Mouse (Mus musculus): ENCODE data around the gene Gm15448. TPM values are rescaled to one million over a fixed set of nuclear protein-coding genes. Genes with fewer than 3 reads are reported as not detected.
"Not testable (repeated sequence)": the region's sequence is repeated elsewhere in the genome, so short reads cannot be mapped to it uniquely, and the experiment has no call there.

The Gm15448 gene
- polyA plus RNA-seq, 2 experiments = 0.06 to 0.23 TPM

DNA sequence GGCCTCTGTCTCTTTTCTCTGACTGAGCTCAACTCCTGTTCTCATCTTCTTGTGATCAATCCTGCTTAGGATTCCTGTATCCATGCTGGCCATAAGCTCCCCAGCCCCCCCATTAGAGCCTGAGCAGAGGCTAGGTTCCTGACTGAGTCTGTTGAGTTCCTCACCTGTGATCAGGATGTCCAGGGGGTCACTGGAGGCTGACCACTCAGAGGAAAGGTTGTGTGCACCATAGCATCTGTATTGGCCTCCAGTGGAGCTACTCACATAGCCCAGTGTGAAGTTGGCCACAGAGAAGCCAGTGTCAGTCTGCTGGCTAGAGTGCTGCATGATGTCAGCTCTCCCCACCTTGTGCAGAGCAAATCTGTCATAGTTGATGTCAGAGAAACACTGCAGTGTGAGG is 29.2 kb downstream of the Gm15448 start:
- DNase-seq (ENCODE audit: low read depth in 3 of 3, low spot score in 3 of 3); ATAC-seq (ENCODE audit: insufficient read depth): not testable (repeated sequence)

More for the DNA sequence above, 29.2 kb downstream of the Gm15448 start:
- H3K4me3 ChIP-seq (ENCODE audit: insufficient read depth in 1 of 2, low read depth in 2 of 2, low read length in 2 of 2); H3K4me2 ChIP-seq (ENCODE audit: low read depth); H3K27ac ChIP-seq; H3K4me1 ChIP-seq (replicated peaks; ENCODE audit: control insufficient read depth in 2 of 2, insufficient read depth in 2 of 2, low read length in 1 of 2); H3K36me3 ChIP-seq (replicated peaks; ENCODE audit: control insufficient read depth, insufficient read depth, low read depth); H3K27me3 ChIP-seq (ENCODE audit: control insufficient read depth, insufficient read depth, low read length); H3K9ac ChIP-seq (replicated peaks); H3K9me3 ChIP-seq (ENCODE audit: control insufficient read depth, low read length): not testable (repeated sequence)

Other genes with a start within 250 kb of the Gm15448 start
- 0.03 and 0.06 TPM in 2 replicates for gene Oscar, start 209.5 kb downstream of the Gm15448 start, polyA plus RNA-seq (2012; rRNA removed)
- not detected in 2 replicates for gene Oscar, start 209.5 kb downstream of the Gm15448 start, polyA plus RNA-seq (2014; fragmentation: Nextera tagmentation; extraction: Ambion mirVana)
- 106 and 107 TPM in 2 replicates for gene Ndufa3, start 208.3 kb downstream of the Gm15448 start, polyA plus RNA-seq (2012; rRNA removed)
- gene Ndufa3, start 208.3 kb downstream of the Gm15448 start, polyA plus RNA-seq (2014; fragmentation: Nextera tagmentation; extraction: Ambion mirVana) = 351 and 354 TPM in 2 replicates
- gene Tfpt, start 195.8 kb downstream of the Gm15448 start, polyA plus RNA-seq (2012; rRNA removed) = 6.4 and 10.7 TPM in 2 replicates
- 7.7 and 8.0 TPM in 2 replicates for gene Tfpt, start 195.8 kb downstream of the Gm15448 start, polyA plus RNA-seq (2014; fragmentation: Nextera tagmentation; extraction: Ambion mirVana)
- gene Prpf31, start 195.7 kb downstream of the Gm15448 start, polyA plus RNA-seq (2012; rRNA removed) = 19.9 and 28.4 TPM in 2 replicates
- gene Prpf31, start 195.7 kb downstream of the Gm15448 start, polyA plus RNA-seq (2014; fragmentation: Nextera tagmentation; extraction: Ambion mirVana) = 46.4 and 48.3 TPM in 2 replicates
- gene Cnot3, start 180.4 kb downstream of the Gm15448 start, polyA plus RNA-seq (2012; rRNA removed) = 27.0 and 30.2 TPM in 2 replicates
- 20.2 and 20.8 TPM in 2 replicates for gene Cnot3, start 180.4 kb downstream of the Gm15448 start, polyA plus RNA-seq (2014; fragmentation: Nextera tagmentation; extraction: Ambion mirVana)
- 1.7 and 3.3 TPM in 2 replicates for gene Leng1, start 159.8 kb downstream of the Gm15448 start, polyA plus RNA-seq (2012; rRNA removed)
- 4.0 and 4.3 TPM in 2 replicates for gene Leng1, start 159.8 kb downstream of the Gm15448 start, polyA plus RNA-seq (2014; fragmentation: Nextera tagmentation; extraction: Ambion mirVana)
- gene Tmc4, start 148.1 kb downstream of the Gm15448 start, polyA plus RNA-seq (2012; rRNA removed) = 5.5 and 7.6 TPM in 2 replicates
- 5.7 and 6.7 TPM in 2 replicates for gene Tmc4, start 148.1 kb downstream of the Gm15448 start, polyA plus RNA-seq (2014; fragmentation: Nextera tagmentation; extraction: Ambion mirVana)
- 22.8 and 25.3 TPM in 2 replicates for gene Tsen34, start 132.8 kb downstream of the Gm15448 start, polyA plus RNA-seq (2012; rRNA removed)
- 34.4 and 34.6 TPM in 2 replicates for gene Tsen34, start 132.8 kb downstream of the Gm15448 start, polyA plus RNA-seq (2014; fragmentation: Nextera tagmentation; extraction: Ambion mirVana)
- gene Mboat7, start 132.2 kb downstream of the Gm15448 start, polyA plus RNA-seq (2012; rRNA removed) = 10.3 and 11.6 TPM in 2 replicates
- gene Mboat7, start 132.2 kb downstream of the Gm15448 start, polyA plus RNA-seq (2014; fragmentation: Nextera tagmentation; extraction: Ambion mirVana) = 11.5 and 13.0 TPM in 2 replicates
- 680 and 1,914 TPM in 2 replicates for gene Rps9, start 121.7 kb downstream of the Gm15448 start, polyA plus RNA-seq (2012; rRNA removed)
- gene Rps9, start 121.7 kb downstream of the Gm15448 start, polyA plus RNA-seq (2014; fragmentation: Nextera tagmentation; extraction: Ambion mirVana) = 960 and 985 TPM in 2 replicates
- gene Pirb, start 105.3 kb downstream of the Gm15448 start, polyA plus RNA-seq (2012; rRNA removed) = 1.6 TPM in 2 replicates
- gene Pirb, start 105.3 kb downstream of the Gm15448 start, polyA plus RNA-seq (2014; fragmentation: Nextera tagmentation; extraction: Ambion mirVana) = 1.8 and 2.2 TPM in 2 replicates
- 0.39 and 0.53 TPM in 2 replicates for gene Pira2, start 19.4 kb upstream of the Gm15448 start, polyA plus RNA-seq (2012; rRNA removed)
- gene Pira2, start 19.4 kb upstream of the Gm15448 start, polyA plus RNA-seq (2014; fragmentation: Nextera tagmentation; extraction: Ambion mirVana) = 1.5 and 1.9 TPM in 2 replicates
- 0.20 and 0.28 TPM in 2 replicates for gene Gm14548, start 72.4 kb upstream of the Gm15448 start, polyA plus RNA-seq (2012; rRNA removed)
- 0.10 and 0.55 TPM in 2 replicates for gene Gm14548, start 72.4 kb upstream of the Gm15448 start, polyA plus RNA-seq (2014; fragmentation: Nextera tagmentation; extraction: Ambion mirVana)
- 0.26 and 0.32 TPM in 2 replicates for gene Lilra6, start 89.8 kb upstream of the Gm15448 start, polyA plus RNA-seq (2012; rRNA removed)
- gene Lilra6, start 89.8 kb upstream of the Gm15448 start, polyA plus RNA-seq (2014; fragmentation: Nextera tagmentation; extraction: Ambion mirVana) = 0.14 and 0.15 TPM in 2 replicates
- 0.63 and 1.3 TPM in 2 replicates for gene Lair1, start 237.5 kb upstream of the Gm15448 start, polyA plus RNA-seq (2012; rRNA removed)
- 0.88 and 2.2 TPM in 2 replicates for gene Lair1, start 237.5 kb upstream of the Gm15448 start, polyA plus RNA-seq (2014; fragmentation: Nextera tagmentation; extraction: Ambion mirVana)

Measured in liver, embryonic 14.5 days (tissue).